Mouse (Mus musculus): Measurements from ENCODE around the gene Myadml2.

The Myadml2 gene

GRCm38 (mm10) chr11:120630401-120630871, 17.5 kb downstream of the Myadml2 start:
- in situ Hi-C loops (cut with MseI, MboI), result no loop called here

GRCm38 (mm10) chr11:120629911-120630310, 18.0 kb downstream of the Myadml2 start:
- in situ Hi-C loops (cut with MseI, MboI), result no loop called here

GRCm38 (mm10) chr11:120629341-120629730, 18.6 kb downstream of the Myadml2 start:
- in situ Hi-C loops (cut with MseI, MboI), result no loop called here

- in situ Hi-C loops (cut with MseI, MboI), result no loop called here
Measured at GRCm38 (mm10) chr11:120628601-120629340, 19.2 kb downstream of the Myadml2 start.

GRCm38 (mm10) chr11:120627468-120628300, 20.3 kb downstream of the Myadml2 start:
- in situ Hi-C loops (cut with MseI, MboI), result no loop called here

- in situ Hi-C loops (cut with MseI, MboI), result no loop called here
Measured at GRCm38 (mm10) chr11:120626785-120627467, 21.0 kb downstream of the Myadml2 start.

GRCm38 (mm10) chr11:120625152-120625775, 22.7 kb downstream of the Myadml2 start, which contains the start of gene Sirt7:
Sirt7 (minus strand) TSS chr11:120625240.
- in situ Hi-C loops (cut with MseI, MboI), result no loop called here

- in situ Hi-C loops (cut with MseI, MboI), result no loop called here
Measured at GRCm38 (mm10) chr11:120624680-120625111, 23.3 kb downstream of the Myadml2 start.

- in situ Hi-C loops (cut with MseI, MboI), result no loop called here
Measured at GRCm38 (mm10) chr11:120623961-120624679, 23.8 kb downstream of the Myadml2 start.

GRCm38 (mm10) chr11:120622805-120623204, 25.2 kb downstream of the Myadml2 start:
- in situ Hi-C loops (cut with MseI, MboI), result no loop called here

GRCm38 (mm10) chr11:120620195-120620594, 27.8 kb downstream of the Myadml2 start:
- in situ Hi-C loops (cut with MseI, MboI), result no loop called here

- in situ Hi-C loops (cut with MseI, MboI), result no loop called here
Measured at GRCm38 (mm10) chr11:120618619-120619535, 29.1 kb downstream of the Myadml2 start.

GRCm38 (mm10) chr11:120617519-120618112, 30.3 kb downstream of the Myadml2 start, which contains the start of gene Pcyt2:
Pcyt2 (minus strand) TSS chr11:120617936.
- in situ Hi-C loops (cut with MseI, MboI), result no loop called here

GRCm38 (mm10) chr11:120616617-120617294, 31.2 kb downstream of the Myadml2 start:
- in situ Hi-C loops (cut with MseI, MboI), result no loop called here

- in situ Hi-C loops (cut with MseI, MboI), result no loop called here
Measured at GRCm38 (mm10) chr11:120615606-120616203, 32.3 kb downstream of the Myadml2 start.

GRCm38 (mm10) chr11:120615167-120615566, 32.8 kb downstream of the Myadml2 start:
- in situ Hi-C loops (cut with MseI, MboI), result no loop called here

GRCm38 (mm10) chr11:120613976-120614375, 34.0 kb downstream of the Myadml2 start:
- in situ Hi-C loops (cut with MseI, MboI), result no loop called here

- in situ Hi-C loops (cut with MseI, MboI), result no loop called here
Measured at GRCm38 (mm10) chr11:120613481-120613972, 34.4 kb downstream of the Myadml2 start.
